Mouse (Mus musculus) olfactory bulb, adult 2 months (tissue): Measurements from ENCODE around the gene Nelfa.

Source experiments
- CTCF ChIP-seq: fragments of 200-500 bp; IDR thresholded peaks from 2 replicates; pipeline ENCODE4 v1.5.1; 2012; ENCODE audit warnings: low read depth, mild to moderate bottlenecking, low read length, moderate library complexity; ENCODE audit not compliant: insufficient read depth
- POLR2A ChIP-seq: fragments of 200-500 bp; IDR thresholded peaks from 2 replicates; pipeline ENCODE4 v1.6.1; 2012; ENCODE audit warnings: mild to moderate bottlenecking, low read depth, low read length, moderate library complexity; ENCODE audit not compliant: insufficient read depth

DNA sequence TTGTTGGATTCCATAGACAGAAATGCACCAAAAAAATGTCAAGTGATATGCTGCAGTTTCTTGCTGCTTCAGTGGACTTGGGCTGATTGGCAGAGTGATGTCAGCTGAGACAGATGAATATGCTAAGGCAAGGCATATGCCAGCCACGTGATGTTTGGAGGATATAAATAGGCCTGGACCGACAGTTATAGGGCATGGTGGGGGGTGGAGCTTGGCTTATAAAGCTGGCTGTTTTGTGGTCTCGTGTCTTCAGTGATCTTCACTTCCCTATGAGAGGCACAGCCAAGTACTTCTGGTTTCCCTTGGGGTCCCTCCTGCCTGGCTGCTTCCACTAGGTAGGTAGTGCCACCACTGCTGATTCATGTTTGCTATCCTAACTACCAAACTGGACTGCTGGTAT, 2.2 kb upstream of the Nelfa start:
- no peak for TF ChIP-seq CTCF
- TF ChIP-seq POLR2A = no peak
